Mouse (Mus musculus) mouse embryonic stem cell (cell line): ENCODE data around the gene Pde10a.

Source experiments
- in situ Hi-C, 2 experiments: fragments of 300-500 bp; cut with MboI; formaldehyde crosslinking; loops; 1 replicate in 1 of 2; 3 replicates in 1 of 2; pipeline ENCODE4 v1.14.3; 2019 to 2020; ENCODE audit warnings: low sequenced_read_pairs in 2 of 2, low pct_unique_long_range_greater_than_20kb in 1 of 2, mixed read lengths in 1 of 2; ENCODE audit not compliant: unreplicated experiment in 1 of 2

Gene Pde10a

GRCm38 (mm10) chr17:8631701-8632100 lies 106.5 kb downstream of the Pde10a start:
- in situ Hi-C loops = loop anchor here in 1 of 2 experiments (25.0 kb wide), 1 partner anchor 306 kb away; no protein-coding TSS in a partner anchor

GRCm38 (mm10) chr17:8633596-8633995 lies 108.4 kb downstream of the Pde10a start:
- in situ Hi-C loops = loop anchor here in 1 of 2 experiments (25.0 kb wide), 1 partner anchor 304 kb away; no protein-coding TSS in a partner anchor

GRCm38 (mm10) chr17:8634476-8634875 lies 109.3 kb downstream of the Pde10a start:
- in situ Hi-C loops = loop anchor here in 1 of 2 experiments (25.0 kb wide), 1 partner anchor 303 kb away; no protein-coding TSS in a partner anchor

GRCm38 (mm10) chr17:8636231-8636630 lies 111.1 kb downstream of the Pde10a start:
- in situ Hi-C loops = loop anchor here in 1 of 2 experiments (25.0 kb wide), 1 partner anchor 301 kb away; no protein-coding TSS in a partner anchor

GRCm38 (mm10) chr17:8636691-8637090 lies 111.5 kb downstream of the Pde10a start:
- in situ Hi-C loops = loop anchor here in 1 of 2 experiments (25.0 kb wide), 1 partner anchor 301 kb away; no protein-coding TSS in a partner anchor

GRCm38 (mm10) chr17:8637181-8637580 lies 112.0 kb downstream of the Pde10a start:
- in situ Hi-C loops = loop anchor here in 1 of 2 experiments (25.0 kb wide), 1 partner anchor 300 kb away; no protein-coding TSS in a partner anchor

- in situ Hi-C loops = loop anchor here in 1 of 2 experiments (25.0 kb wide), 1 partner anchor 297 kb away; no protein-coding TSS in a partner anchor
Measured at GRCm38 (mm10) chr17:8639703-8640380, 114.7 kb downstream of the Pde10a start.

GRCm38 (mm10) chr17:8640741-8641480 lies 115.7 kb downstream of the Pde10a start:
- in situ Hi-C loops = loop anchor here in 1 of 2 experiments (25.0 kb wide), 1 partner anchor 296 kb away; no protein-coding TSS in a partner anchor

GRCm38 (mm10) chr17:8641491-8641890 lies 116.3 kb downstream of the Pde10a start:
- in situ Hi-C loops = loop anchor here in 1 of 2 experiments (25.0 kb wide), 1 partner anchor 296 kb away; no protein-coding TSS in a partner anchor

- in situ Hi-C loops = loop anchor here in 1 of 2 experiments (25.0 kb wide), 1 partner anchor 295 kb away; no protein-coding TSS in a partner anchor
Measured at GRCm38 (mm10) chr17:8642356-8642755, 117.2 kb downstream of the Pde10a start.

GRCm38 (mm10) chr17:8647372-8647871 lies 122.2 kb downstream of the Pde10a start:
- in situ Hi-C loops = loop anchor here in 1 of 2 experiments (25.0 kb wide), 1 partner anchor 290 kb away; no protein-coding TSS in a partner anchor

- in situ Hi-C loops = loop anchor here in 1 of 2 experiments (25.0 kb wide), 1 partner anchor 289 kb away; no protein-coding TSS in a partner anchor
Measured at GRCm38 (mm10) chr17:8648310-8648709, 123.1 kb downstream of the Pde10a start.

GRCm38 (mm10) chr17:8652681-8653262 lies 127.6 kb downstream of the Pde10a start:
- in situ Hi-C loops = no loop called here

- in situ Hi-C loops = no loop called here
Measured at GRCm38 (mm10) chr17:8657661-8658060, 132.5 kb downstream of the Pde10a start.

- in situ Hi-C loops = no loop called here
Measured at GRCm38 (mm10) chr17:8658751-8659454, 133.7 kb downstream of the Pde10a start.

- in situ Hi-C loops = no loop called here
Measured at GRCm38 (mm10) chr17:8666912-8667311, 141.7 kb downstream of the Pde10a start.

GRCm38 (mm10) chr17:8674651-8675050 lies 149.5 kb downstream of the Pde10a start:
- in situ Hi-C loops = no loop called here

GRCm38 (mm10) chr17:8686356-8686755 lies 161.2 kb downstream of the Pde10a start:
- in situ Hi-C loops = no loop called here
